Mouse (Mus musculus): ENCODE results near the gene Zfp42.

DNA sequence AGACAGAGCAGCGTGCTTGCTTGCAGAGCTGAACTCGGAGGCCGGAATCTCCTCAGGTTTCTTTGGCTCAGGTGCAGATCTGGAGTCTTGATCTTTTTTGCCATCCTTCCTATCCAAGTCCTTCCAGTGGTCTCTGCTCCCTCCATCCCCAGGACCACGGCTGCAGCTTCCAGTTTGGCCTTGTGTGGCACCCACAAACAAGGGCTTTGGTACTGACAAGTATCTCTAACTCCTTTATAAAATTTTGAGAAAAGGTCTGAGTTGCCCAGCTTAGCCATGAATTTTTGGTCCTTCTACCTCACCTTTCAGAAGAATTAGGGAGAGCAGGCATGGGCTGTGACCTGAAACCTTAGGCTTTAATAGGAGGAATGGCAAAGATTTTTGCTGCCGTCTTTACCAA, 17.0 kb downstream of the Zfp42 start:
- TF ChIP-seq CTCF (IDR thresholded peaks at IDR 0.05; ENCODE audit: low read depth) (no peak), EP300 (IDR thresholded peaks at IDR 0.05; ENCODE audit: low read depth) (no peak)
